In genomic region chr19:57083887-57084286, GRCm38 (mm10) we compare ENCODE assay signal across 24 mouse cellular contexts.
DNase-seq lines count a peak whose midpoint lies in the region; ATAC-seq and TF ChIP-seq lines count a peak whose summit lies in the region.
"Had no signal": no experiment of that assay in that cellular context is flagged by ENCODE, and none has a peak within 500 bp of the region (broad histone marks: within the 10 kb centered on the region; RNA-seq: fewer than 3 reads in every experiment).

No protein-coding gene starts in this region.

- no peaks in the 10 kb centered on the region for H3K36me3 ChIP-seq in hindbrain, postnatal 0 days (ENCODE audit: insufficient read depth, low read length)
- H3K36me3 ChIP-seq in hindbrain, embryonic 13.5 days: peaks cover 5% of the 10 kb centered on the region
- H3K36me3 ChIP-seq: embryonic facial prominence, embryonic 12.5 days; embryonic facial prominence, embryonic 15.5 days; G1E; hindbrain, embryonic 12.5 days had no signal

- 0 out of 2 replicates have a peak overlapping the region, but pooled peaks have one; percentile 8 for H3K27ac ChIP-seq in hindbrain, postnatal 0 days
- H3K27ac ChIP-seq in hindbrain, embryonic 13.5 days: no peak overlapping the region
- peak overlapping the region; percentile 73 for H3K27ac ChIP-seq in olfactory bulb, adult 2 months (ENCODE audit: insufficient read depth, low read depth, low read length)
- H3K27ac ChIP-seq: embryonic facial prominence, embryonic 12.5 days; embryonic facial prominence, embryonic 15.5 days; hindbrain, embryonic 12.5 days had no signal

- no peak overlapping the region for H3K9ac ChIP-seq in hindbrain, postnatal 0 days (replicated peaks; ENCODE audit: low read length)
- H3K9ac ChIP-seq in hindbrain, embryonic 13.5 days: no peak overlapping the region
- H3K9ac ChIP-seq: embryonic facial prominence, embryonic 12.5 days; embryonic facial prominence, embryonic 15.5 days; forebrain, postnatal 0 days; hindbrain, embryonic 12.5 days had no signal

- peaks cover 4% of the 10 kb centered on the region; the same call in 1 of the 2 replicates for H3K4me1 ChIP-seq in hindbrain, postnatal 0 days (ENCODE audit: insufficient read depth, low read length)
- peaks cover 16% of the 10 kb centered on the region for H3K4me1 ChIP-seq in hindbrain, embryonic 13.5 days (replicated peaks)
- H3K4me1 ChIP-seq in olfactory bulb, adult 2 months (ENCODE audit: control insufficient read depth, insufficient read depth, low read length): peaks cover 32% of the 10 kb centered on the region

- peak; percentile 64 for DNase-seq in cerebellum, adult 11-12 months
- no peak for DNase-seq in cerebellum, postnatal 4 days (ENCODE audit: low spot score in 2 of 2)
- no peak for DNase-seq in hindbrain, postnatal 0 days (ENCODE audit: low spot score)
- DNase-seq in brain, adult 2 months (ENCODE audit: low read depth, low spot score): peak; percentile 36
- DNase-seq in right cerebral cortex, adult 2 months (ENCODE audit: low spot score in 2 of 2): no peak
- DNase-seq: adrenal gland, postnatal 10 days; B cell, adult 2 months; forebrain, postnatal 0 days; gastrocnemius, adult 2 months; gastrocnemius, postnatal 14 days; heart, adult 11 months; kidney, adult 18-20 months had no signal

- no peaks in the 10 kb centered on the region for H3K9me3 ChIP-seq in hindbrain, postnatal 0 days (ENCODE audit: low read length)
- peaks cover 3% of the 10 kb centered on the region; the same call in 1 of the 2 replicates for H3K9me3 ChIP-seq in hindbrain, embryonic 13.5 days
- H3K9me3 ChIP-seq: embryonic facial prominence, embryonic 15.5 days; hindbrain, embryonic 12.5 days had no signal

- TF ChIP-seq POLR2A in olfactory bulb, adult 2 months (IDR thresholded peaks at IDR 0.05; ENCODE audit: insufficient read depth, low read depth, low read length): no peak

- no peak for TF ChIP-seq CTCF in hindbrain, postnatal 0 days (IDR thresholded peaks at IDR 0.05; ENCODE audit: low read depth)
- no peak for TF ChIP-seq CTCF in olfactory bulb, adult 2 months (IDR thresholded peaks at IDR 0.05; ENCODE audit: insufficient read depth, low read depth, low read length)

- H3K4me2 ChIP-seq in hindbrain, postnatal 0 days (ENCODE audit: low read depth, low read length): no peak overlapping the region
- H3K4me2 ChIP-seq in hindbrain, embryonic 13.5 days: no peak overlapping the region
- H3K4me2 ChIP-seq: embryonic facial prominence, embryonic 12.5 days; embryonic facial prominence, embryonic 15.5 days; heart, embryonic 11.5 days; hindbrain, embryonic 12.5 days had no signal

- ATAC-seq in hindbrain, postnatal 0 days: no peak
- ATAC-seq in hindbrain, embryonic 13.5 days (ENCODE audit: low FRiP score): no peak
- ATAC-seq: forebrain, embryonic 14.5 days; forebrain, postnatal 0 days; hindbrain, embryonic 16.5 days; intestine, embryonic 16.5 days; Patski had no signal

- no peak overlapping the region for H3K4me3 ChIP-seq in hindbrain, postnatal 0 days (ENCODE audit: low read length)
- H3K4me3 ChIP-seq in hindbrain, embryonic 13.5 days: no peak overlapping the region
- H3K4me3 ChIP-seq in olfactory bulb, adult 2 months (ENCODE audit: insufficient read depth, low read depth, low read length): no peak overlapping the region
- H3K4me3 ChIP-seq: embryonic facial prominence, embryonic 12.5 days; embryonic facial prominence, embryonic 15.5 days; gastrocnemius, adult 2 months; hindbrain, embryonic 12.5 days had no signal

- WGBS in hindbrain, postnatal 0 days: 88% methylated on average over 2 of the region's 2 CpGs
- WGBS in hindbrain, embryonic 13.5 days: 100% methylated on average over 2 of the region's 2 CpGs
- 95% methylated on average over 2 of the region's 2 CpGs for WGBS in olfactory bulb, adult 2 months

- H3K27me3 ChIP-seq in hindbrain, postnatal 0 days (ENCODE audit: insufficient read depth, low read length): no peaks in the 10 kb centered on the region
- H3K27me3 ChIP-seq in hindbrain, embryonic 13.5 days: no peaks in the 10 kb centered on the region
- H3K27me3 ChIP-seq: CH12.LX; embryonic facial prominence, embryonic 12.5 days; embryonic facial prominence, embryonic 15.5 days; hindbrain, embryonic 12.5 days; Patski had no signal

Comparison
In these comparisons a context has a peak if more than half of its experiments do, and no peak if none do; other contexts are left out.
1. DNase-seq: peak in cerebellum, adult 11-12 months (single experiment) and brain, adult 2 months (single experiment); none in cerebellum, postnatal 4 days (0 of 2), hindbrain, postnatal 0 days (single experiment) and right cerebral cortex, adult 2 months (0 of 2).